Mouse (Mus musculus): ENCODE measurements around the gene Ppp1r1c.
"Not testable (repeated sequence)": the region's sequence is repeated elsewhere in the genome, so short reads cannot be mapped to it uniquely, and the experiment has no call there.

Ppp1r1c gene

GRCm38 (mm10) chr2:79751685-79752084 is 44.1 kb downstream of the Ppp1r1c start:
- DNase-seq: no peak

DNA sequence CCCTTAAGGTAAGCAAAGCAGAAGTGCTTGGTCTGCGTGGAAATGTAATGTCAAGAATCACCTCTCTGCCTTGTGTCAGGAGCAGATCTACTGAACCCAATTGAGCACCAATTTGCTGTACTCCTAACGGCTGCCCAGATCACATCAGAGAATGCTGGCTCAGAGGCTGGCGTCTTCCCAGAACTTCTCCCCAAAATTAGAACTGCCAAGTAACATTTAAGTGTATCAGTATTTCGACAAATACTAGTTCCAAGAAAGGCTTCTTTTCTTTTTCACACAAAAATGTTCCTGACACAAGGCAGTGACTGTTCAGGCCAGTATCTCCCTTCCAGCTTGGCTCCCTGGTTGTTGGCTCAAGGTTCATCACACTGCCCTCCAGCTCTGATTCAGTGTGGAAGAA is 52.4 kb downstream of the Ppp1r1c start:
- DNase-seq: peak; percentile 32

DNA sequence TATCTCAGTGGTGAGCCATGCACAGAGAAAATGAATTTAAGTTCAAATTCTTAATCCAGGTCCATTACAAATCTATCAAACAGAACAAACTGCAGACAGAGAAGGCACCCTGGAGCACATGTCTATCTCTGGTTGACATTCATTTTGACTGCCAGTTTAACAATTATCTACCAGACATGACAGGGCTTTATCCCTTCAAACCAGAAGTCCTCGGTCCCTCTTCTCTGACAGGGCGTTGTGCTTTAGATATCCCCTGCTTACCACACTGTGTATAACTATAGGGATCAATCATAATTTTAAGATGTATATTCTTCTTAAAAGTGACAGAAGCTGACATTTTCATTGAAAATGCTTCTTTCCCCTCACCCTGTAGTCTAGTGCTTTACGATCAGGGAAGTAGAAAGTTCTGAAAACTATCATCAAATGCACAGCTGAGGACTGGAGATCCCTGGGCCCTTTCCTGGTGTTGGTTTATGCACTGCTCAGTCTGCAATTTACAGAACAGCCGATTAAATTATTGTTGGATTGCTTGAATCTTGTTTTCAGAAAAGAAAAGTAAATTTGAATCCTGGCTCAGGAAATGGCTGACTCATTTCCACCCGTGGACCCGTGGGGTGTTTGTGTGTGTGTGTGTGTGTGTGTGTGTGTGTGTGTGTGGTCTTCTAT is 55.3 kb downstream of the Ppp1r1c start:
- DNase-seq: no peak

GRCm38 (mm10) chr2:79765032-79765431 is 57.5 kb downstream of the Ppp1r1c start:
- DNase-seq: no peak

- DNase-seq: no peak
Measured at GRCm38 (mm10) chr2:79765723-79766122, 58.1 kb downstream of the Ppp1r1c start.

DNA sequence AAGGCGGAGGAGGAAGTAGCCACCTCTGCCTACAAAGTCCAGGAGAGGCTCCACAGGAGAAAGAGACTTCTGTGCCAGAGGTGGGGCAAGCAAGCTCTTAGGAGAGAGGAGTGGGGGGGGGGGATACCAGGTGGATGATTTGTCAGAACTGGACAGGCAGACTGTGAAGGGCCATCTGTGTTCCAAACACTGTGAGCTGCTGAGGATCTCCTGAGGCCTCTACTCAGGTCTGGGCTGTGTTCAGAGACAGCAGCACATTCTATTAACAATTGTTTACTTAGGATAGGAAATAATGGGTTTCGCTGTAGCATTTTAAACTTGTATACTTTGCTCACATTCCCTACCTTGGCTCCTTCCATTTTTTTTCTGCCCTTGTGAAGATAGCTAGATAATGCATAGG is 61.0 kb downstream of the Ppp1r1c start:
- DNase-seq: no peak

GRCm38 (mm10) chr2:79770307-79770706 is 62.7 kb downstream of the Ppp1r1c start:
- no peak for DNase-seq

GRCm38 (mm10) chr2:79774372-79774771 is 66.8 kb downstream of the Ppp1r1c start:
- peak; percentile 77 for DNase-seq

- no peak for DNase-seq
Measured at GRCm38 (mm10) chr2:79777801-79778200, 70.2 kb downstream of the Ppp1r1c start.

DNA sequence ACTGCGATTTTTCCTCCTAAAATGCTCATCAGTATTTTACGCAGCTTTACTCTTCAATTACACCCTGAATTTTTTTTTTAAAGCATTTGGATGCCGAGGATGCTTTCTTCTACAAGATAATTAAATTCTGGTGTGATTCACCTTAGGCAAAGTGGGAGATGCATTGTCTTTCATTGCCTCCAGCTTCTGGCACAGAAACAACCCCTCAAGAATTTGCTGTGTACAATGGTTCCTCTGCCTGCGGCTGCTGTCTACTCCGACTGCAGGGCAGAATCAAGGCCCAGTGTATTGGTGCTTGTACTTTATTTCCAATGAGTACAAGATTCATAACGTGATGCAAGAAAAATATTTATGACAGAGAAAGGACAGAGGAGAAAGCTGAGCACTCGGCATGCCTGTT is 73.2 kb downstream of the Ppp1r1c start:
- no peak for DNase-seq

DNA sequence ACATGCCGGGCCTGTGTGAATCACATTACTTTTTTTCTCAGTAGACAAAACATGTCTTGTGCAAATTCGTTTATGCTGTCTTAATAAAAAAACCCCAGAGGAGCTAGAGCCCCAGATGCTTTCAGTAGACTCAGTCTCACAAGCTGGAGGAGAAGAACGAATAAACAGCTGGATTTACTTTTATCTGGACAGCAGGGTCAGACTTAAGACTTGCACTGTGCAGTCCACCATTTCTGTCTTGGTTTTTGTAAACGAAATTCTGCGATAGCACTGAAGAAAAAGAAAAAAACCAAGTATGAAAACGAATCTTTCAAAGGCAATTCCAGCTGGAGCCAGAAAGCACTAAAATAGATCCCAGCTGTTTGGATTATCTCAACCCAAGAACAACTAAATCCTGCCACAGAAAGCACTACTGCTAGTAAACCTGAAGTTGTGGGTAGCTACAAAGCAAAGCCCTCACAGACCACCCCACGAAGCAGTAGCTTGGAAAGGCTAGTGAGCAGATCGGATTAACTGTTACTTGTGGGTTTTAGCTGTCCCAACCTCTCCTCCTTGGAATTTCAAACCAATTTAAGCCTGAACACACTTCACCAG is 78.1 kb downstream of the Ppp1r1c start:
- DNase-seq: no peak

DNA sequence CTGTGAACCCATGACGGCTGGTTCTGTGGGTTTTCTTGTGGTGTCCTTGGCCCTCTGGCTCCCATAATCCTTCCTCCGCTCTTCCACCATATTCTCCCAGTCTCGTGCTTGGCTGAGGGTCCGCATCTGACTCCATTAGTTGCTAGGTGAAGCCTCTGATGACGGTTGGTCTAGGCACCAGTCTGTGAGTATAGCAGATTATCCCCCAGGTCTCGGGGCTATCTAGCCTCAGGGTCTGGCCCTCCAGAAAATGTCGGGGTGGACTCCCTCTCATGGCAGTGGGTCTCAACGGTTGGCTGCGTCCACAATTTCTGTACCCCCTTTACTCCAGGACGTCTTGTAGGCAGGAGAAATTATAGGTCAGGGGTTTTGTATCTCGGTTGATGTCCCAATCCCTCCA is 78.9 kb downstream of the Ppp1r1c start:
- DNase-seq: no peak

- DNase-seq: no peak
Measured at GRCm38 (mm10) chr2:79793186-79793585, 85.6 kb downstream of the Ppp1r1c start.

DNA sequence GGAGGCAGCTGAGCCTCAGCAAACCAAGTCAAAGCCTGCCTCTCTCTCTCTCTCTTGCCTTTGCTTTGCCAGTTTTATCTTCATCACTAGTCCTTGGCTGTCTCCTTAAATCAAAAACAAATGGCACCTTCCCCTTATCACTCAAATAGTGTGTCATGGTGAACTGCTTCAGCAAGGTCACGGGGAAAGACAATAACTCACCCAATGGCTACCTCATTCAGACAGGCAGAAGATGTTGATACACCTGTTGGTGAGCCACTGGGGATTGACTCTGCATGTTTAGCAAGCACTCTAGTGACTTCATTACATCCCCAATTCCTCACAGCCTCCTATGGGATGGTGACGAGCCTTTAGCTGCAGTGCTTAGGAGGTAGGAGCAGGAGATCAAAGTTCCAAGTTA is 89.9 kb downstream of the Ppp1r1c start:
- DNase-seq: no peak

- no peak for DNase-seq
Measured at GRCm38 (mm10) chr2:79798627-79799026, 91.0 kb downstream of the Ppp1r1c start.

- no peak for DNase-seq
Measured at GRCm38 (mm10) chr2:79815708-79816484, 108.3 kb downstream of the Ppp1r1c start.

GRCm38 (mm10) chr2:79819543-79819942 is 112.0 kb downstream of the Ppp1r1c start:
- no peak for DNase-seq

- DNase-seq: no peak
Measured at GRCm38 (mm10) chr2:79825853-79826252, 118.3 kb downstream of the Ppp1r1c start.

DNA sequence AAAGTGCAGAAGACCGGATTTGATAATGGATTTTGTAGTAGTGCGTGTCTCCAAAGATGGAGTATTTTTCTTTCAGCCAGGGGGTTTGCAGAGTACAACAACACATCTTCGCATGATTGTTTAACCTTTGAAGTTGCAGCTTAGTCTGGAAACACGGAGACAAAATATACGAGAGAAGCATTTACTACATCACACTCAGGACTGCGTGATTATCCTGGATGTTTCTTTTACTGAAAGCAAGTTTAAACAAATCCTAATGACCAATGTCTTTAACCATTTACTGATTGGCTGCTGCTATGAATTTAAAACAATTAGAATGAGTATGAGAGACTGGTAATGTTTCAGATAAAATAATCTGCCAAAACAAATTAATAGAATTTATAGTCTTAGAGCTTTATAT is 131.5 kb downstream of the Ppp1r1c start:
- no peak for DNase-seq

DNA sequence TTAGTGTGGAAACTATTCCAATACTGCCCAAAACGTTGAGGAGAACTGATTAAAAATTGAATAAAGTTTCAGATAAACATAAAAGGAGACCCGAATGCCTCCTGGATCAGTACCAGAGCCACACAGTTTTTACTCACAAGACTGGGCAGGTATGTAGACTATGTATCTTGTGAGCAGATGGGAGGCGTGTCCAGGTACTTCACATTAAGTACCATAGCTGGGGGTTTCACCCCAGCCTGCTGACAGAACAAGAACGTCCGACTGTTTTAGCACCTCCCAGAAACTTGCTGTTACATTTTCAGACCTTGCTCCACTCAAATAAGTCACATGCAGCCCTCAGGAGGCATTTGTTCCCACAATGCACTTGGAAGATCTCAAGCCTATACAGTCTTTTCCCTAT is 131.9 kb downstream of the Ppp1r1c start:
- DNase-seq: no peak

- not testable (repeated sequence) for DNase-seq
Measured at GRCm38 (mm10) chr2:79847396-79847795, 139.8 kb downstream of the Ppp1r1c start.

DNA sequence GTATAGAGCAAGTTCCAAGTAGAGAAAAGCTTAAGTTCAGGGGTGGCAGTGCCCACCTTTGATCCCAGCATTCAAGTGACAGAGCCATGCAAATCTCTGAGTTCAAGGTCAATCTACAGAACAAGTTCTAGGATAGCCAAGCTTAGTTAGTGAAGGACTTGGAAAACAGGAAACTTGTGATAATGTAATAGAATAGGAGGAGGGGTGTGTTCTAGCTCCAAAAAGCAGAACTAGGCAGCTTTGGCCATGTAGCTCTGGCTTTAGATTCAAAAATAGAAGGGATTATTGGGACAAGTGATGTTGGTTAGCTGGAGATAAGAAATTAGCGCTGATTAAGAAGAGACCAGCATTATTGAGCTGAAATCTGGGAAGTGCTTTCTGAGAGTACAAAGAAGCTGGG is 149.3 kb downstream of the Ppp1r1c start:
- DNase-seq: no peak

DNA sequence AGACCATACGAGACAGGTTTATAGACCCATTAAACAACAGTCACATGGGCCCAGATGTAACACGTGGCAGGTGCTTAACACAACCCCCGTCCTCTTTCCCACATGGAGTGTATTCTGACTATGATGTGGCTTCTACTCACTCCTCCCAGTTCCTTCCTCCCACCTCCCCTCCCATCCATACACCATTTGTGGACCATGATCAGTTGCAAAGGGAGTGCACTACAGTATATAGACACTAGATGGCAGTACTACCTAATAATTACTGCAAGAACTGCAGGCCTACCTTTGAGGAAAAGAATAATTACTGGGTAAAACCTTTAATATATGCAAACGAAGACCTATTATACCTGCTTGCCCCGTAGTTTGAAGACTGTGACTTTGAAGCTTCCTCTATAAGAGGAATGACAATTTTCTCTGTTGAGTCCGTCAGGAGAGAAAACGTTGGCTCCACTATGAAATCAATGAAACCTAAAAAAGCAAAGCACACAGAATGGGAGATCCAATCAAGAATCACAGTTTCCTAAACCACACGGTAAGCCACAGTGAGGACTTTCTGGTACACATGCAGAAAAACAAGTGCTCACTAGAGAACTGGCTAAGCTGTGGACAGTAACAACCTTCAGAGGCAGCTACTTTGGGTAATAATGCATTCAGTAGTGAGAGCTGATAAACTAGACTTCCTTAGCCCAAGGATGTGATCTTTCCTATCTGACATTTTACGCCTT is 157.9 kb downstream of the Ppp1r1c start:
- no peak for DNase-seq

Measured in right cerebral cortex, postnatal 4 days (tissue).